Mouse (Mus musculus) lung, postnatal 14 days (tissue): ENCODE data around the gene Dok5.
A peak's percentile ranks its signal among the peaks of the same experiment; 100 is the strongest.

Experiments
- DNase-seq: peaks from one replicate; pipeline ENCODE4 v3.0.0; 2021

Dok5 gene

DNA sequence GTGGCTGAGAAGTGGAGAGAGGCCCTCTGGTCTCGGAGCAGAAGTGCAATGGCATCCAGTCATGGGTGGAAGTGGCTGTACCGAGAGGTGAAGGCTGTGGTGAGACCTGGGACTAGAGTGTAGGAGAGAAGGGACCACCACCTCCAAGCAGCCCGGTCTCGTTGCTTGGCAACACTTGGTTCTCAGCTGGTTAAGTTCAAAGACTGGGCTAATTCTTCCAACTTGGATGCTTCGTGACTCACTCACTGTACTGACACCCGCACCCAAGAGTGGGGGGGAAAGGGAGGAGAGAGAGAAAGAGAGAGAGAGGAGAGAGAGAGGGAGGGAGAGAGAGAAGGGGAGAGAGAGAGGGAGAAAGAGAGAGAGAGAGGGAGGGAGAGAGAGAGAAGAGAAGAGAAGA lies 133.2 kb downstream of the Dok5 start:
- no peak for DNase-seq

DNA sequence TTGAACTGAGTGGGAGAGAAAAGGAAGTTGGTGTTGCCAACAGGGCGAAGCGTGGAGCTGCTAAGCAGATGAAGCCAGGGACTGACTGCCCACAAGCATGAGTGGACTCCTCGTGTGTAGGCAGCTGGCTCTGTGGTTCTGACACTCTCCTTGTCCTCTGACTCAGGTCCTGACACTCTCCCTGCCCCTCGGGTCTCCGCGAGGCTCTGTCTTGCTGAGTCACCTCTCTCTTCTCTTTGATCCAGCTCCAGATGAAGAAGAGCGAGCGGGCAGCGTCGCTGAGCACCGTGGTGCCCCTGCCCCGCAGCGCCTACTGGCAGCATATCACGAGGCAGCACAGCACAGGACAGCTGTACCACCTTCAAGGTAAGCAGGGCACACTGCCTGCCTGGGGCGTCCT lies 139.0 kb downstream of the Dok5 start:
- DNase-seq: no peak

DNA sequence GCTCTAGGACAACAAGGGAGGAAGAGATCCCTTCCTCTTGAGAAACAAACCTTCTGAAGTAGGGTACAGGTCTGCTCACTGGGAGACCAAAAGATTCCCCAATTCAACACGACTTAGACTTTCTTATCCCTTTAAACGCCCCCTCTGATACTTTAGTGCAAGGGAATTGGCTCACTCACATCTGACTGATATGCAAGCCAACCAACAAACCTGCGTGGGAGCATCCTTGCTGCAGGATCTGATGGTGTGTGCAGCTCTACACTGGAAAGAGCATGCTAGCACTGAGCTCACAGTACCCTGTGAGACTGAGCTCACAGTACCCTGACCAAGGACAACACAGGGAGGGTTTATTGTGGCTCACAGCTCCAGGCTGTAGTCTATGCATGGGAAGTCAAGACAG lies 139.9 kb downstream of the Dok5 start:
- DNase-seq: no peak

DNA sequence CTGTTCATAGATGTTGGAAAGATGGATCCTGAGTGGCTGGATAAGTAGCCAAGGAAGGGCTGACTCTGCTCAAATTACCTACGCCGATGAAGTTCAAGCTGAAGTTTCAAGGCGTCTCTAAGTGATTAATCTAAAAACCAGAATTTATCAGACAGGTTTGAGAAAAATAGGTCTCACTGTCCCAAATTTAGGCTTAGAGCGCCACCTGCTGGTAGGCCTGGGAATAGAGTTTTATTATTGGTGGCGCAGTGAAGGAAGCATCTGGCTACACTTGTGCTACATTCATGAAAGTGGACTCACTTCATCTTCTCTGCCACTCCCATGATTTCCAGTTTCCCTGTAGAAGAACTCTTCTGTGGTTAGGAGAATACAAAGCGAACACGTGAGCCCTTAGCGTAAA lies 141.8 kb downstream of the Dok5 start:
- DNase-seq: peak; percentile 77

DNA sequence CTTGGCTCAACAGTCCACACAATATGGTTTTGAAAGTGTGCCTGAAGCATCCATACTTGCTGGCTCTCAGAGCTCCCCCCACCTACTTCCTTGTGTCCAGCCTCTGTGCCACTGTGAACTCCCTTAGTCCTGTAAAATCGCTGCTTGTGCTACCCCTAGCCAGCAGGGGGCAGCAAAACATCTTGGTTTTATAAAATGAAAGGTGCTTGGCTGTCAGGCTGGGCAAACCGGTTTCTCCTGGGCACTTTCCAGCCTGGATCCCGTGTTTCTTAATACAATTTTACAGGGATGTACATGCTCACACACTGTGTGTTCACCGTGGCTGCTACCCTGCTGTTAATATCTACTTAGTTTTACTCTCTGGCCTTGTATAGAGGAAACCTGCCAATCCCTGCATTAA lies 145.9 kb downstream of the Dok5 start:
- peak; percentile 88 for DNase-seq

DNA sequence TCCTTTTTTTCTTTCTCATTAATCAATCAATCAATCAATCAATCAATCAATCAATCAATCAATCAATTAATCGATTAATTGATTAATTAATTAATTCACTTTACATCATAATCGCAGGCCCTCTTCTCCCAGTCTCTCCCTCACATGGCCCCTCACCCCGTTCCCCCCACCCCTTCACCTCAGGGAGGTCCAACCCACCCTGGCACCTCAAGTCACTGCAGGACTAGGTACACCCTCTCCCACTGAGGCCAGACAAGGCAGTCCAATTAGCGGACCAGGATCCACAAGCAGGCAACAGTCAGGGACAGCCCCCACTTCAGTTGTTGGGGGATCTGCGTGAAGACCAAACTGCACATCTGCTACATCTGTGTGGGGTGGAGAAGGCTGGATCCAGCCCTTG lies 146.3 kb downstream of the Dok5 start:
- DNase-seq: no peak

DNA sequence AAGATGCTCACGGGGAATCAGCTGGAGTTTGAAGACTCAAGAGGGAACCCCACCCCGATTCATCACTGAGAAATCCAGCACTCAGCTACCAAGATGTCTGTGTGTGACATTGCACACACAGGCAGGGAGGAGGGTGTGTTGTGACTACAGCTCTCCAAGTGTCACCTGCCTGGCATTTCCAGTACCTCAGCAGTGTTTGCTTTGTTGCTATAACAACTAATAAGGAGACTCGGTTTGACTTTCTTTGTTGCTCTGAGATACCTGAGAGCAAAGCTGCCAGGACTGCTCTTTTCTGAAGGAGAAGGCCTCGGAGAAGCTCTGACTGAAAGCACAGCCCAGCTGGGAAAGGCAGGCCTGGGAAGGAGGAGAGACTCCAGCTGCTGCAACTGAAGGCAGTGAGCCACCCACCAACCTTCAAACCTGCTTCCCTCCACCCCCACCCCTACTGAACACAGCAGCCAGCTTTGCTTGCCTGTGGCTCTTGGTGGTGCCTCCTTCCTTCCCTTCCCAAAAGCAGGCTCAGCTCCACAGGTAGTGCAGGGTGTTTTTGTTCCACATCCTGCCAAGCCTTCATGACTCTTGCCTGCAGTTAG lies 152.7 kb downstream of the Dok5 start:
- DNase-seq: no peak

DNA sequence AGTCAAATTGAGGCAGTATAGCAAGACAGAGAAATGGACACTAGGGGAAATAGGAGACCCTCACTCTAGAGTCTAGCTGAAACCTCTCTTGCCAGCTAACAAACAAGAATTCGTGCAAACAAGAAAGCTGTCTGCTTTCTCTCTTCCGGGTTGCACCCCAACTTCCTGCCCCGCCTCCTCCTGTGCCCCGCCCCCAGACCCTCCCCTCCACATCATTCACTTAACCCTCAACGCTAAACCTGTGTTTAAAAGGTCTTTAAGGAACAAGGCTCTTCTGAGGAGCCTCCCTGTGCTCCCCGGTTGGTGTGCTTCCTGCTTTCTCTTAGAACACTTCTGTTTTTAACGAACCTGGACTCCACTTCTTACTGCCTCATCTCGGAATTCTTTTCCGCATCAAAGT lies 156.4 kb downstream of the Dok5 start:
- no peak for DNase-seq

DNA sequence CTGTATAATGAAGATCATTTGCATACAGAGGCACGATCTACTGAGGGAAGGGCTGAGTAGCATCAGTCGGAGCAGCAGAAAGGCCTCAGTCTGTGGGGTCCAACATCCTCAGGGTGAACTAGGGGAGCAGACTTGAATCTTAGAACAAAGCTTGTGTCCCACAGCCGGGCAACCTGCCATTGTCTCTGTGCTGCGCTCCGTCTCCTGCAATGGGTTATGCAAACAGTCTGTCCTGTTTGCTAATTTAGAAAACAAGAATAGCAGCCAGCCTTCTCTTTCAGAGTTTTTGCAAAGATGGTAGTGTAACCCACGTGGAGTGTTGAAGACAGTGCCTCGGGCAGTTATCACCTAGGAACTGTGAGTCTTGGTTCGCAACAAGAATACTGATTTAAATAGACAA lies 163.5 kb downstream of the Dok5 start:
- no peak for DNase-seq

DNA sequence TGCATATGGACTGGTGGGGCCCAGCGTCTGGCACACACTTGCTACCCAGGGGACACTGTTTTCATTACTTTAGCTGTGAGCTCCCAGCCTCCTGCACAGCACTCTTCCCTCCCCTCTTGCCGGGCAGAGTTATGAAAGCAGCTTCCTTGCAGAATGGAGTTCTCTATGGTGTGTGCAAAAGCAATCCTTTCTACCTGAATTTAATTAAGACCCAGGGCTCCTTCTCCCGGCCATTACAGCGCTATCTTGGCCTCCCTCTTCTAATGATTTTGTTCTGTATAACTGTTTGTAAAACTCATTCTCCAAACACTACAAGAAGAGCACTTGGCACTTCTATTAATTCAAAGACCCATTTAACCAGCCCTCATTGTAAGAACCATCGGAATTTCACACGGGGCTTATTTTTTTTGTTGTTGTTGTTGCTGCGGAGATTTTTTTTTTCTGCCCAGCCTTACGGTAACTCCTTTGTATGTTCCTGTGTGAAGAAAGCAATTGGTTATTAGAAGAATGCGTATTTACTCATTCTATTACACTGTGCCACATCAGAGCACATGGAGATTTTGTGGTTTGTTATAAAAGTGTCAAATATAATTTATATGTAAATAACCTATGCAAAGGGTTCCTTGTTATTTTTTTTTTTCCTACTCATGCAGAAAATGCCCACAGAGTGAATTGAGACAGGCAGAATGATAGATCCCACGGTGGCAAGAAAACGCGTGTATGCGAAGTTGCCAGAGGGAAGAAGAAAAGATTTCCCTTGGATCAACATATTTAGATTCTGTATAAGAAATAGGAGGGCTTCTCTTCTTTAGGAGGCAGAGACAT lies 170.8 kb downstream of the Dok5 start:
- DNase-seq: no peak

DNA sequence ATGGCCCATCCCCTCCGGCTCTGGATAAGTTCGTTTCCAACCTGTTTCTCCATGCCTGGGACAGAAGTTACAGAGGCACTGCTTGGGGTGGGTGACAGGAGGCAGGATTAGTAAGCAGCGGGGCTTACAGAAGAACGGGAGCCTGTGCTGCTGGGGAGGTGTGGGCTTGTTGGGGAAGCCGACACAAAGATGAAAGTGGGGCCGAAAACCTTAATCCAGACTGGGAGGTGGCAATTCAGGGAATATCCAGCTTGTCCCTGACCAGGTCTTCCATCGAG lies 171.4 kb downstream of the Dok5 start:
- DNase-seq: no peak

DNA sequence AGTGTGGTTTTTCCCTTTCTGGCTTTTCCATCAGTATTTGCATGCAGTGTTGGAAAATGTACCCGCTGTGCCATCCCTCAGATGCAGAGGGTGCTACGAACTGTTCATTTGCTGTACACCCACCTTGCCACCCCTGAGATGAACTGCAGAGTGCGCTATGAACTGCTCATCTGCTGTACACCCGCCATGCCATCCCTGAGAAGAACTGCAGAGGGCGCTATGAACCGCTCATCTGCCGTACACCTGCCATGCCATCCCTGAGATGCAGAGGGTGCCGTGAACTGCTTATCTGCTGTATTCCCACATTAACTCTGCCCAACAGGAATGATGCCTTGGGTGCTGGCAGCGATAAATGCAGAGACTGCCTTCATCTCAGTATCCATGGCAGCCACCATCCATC lies 171.8 kb downstream of the Dok5 start:
- no peak for DNase-seq

DNA sequence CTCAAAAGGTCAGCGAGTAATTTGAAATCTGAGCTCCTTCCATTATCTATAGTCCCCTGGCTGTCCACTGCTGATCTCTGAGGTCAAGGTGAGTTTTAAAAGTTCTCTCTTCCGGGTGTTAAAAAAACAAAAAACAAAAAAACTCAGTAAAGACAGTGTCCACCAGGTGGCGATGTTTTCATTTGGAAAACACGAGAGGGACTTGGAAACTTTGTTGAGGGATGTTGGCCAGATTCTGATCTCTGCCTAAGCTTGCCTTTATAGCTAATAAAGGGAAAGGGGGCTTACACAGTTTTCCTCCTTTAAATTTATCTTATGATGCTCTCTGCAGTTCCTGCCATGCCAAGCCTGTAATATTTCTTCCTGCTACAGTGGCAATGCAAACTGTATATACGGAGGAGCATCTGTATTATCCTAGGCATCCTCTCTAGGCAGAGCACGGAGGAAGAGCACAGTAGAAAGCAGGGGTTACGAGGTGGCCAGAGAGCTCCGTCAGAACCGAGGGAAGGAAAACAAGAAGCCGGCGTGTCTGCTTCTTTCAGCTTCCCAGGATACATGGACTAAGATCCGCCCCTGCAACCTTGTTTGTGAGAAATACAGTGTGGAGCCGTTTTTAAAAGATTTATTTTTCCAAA lies 181.1 kb downstream of the Dok5 start:
- peak; percentile 59 for DNase-seq

DNA sequence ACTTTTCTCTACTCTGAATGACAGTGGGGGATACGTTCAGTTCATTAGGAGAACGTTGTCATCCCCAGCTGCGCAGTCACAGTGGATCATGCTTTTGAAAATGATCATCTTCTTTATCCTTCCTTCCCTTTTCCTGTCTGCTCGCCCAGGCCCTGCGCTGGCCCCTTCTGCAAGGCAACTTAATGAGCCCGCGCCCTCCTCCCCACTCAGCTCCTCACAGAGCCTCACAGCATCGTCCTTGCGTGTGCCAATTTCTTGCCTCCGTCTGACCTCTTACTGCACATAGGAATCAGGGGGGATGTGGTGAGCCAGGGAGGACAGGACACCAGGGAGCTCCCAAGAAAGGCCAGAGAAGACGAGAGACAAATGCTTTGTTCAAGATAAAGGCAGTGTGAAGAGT lies 182.3 kb downstream of the Dok5 start:
- no peak for DNase-seq

DNA sequence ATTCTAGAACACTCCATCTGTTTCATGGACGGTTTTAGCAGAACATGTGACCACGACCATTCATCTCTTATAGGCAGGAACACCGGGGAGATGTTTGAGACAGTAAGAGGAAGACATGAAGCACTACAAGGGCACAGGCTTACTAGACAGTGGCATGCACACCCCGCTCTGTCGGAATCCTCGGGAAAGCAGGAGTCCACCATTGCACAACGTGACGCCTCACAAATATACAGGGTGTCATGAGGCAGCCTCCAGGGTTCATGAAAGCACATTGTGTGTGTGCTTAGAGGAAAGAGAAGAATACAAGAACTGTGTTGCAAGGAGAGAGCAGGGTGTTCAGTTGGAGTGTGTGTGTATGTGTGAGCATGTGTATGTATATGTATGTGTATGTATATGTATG lies 184.0 kb downstream of the Dok5 start:
- DNase-seq: no peak

DNA sequence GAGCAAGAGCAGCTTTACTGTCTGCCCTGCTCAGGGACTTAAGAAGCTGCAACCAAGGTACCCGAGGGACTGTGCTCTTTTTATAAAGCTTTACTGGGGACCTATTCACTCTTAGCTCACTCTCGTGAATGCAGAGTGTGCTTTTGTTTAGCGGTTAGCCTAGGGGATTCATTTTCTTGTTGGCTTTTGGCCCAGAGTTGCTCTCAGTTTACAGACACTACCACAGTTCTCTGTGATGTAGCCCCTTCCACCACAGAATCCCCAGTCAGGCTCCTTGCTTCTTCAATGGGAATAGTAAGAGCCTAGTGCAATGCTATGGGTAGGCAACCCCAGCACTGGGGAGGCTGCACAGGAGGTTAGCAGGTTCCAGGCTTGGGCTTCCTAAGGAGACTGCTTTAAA lies 190.7 kb downstream of the Dok5 start:
- no peak for DNase-seq

DNA sequence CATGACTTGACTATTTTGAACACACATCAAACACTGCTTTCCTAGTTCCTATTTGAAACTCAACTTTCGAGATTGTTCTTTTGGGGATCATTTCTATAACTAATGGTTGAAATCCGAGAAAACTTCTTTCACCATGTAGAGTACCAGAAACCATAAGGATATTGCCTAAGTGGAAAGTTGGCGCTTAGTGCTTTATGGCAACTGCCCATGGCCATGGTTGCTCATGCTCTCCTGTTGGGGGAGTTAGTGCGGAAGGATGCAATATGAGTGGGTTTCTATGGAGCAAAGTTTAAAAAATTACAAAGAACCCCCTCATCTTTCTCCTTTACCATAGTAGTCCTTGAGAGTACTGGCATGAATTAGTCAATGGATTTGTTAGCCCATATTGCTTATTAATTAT lies 192.5 kb downstream of the Dok5 start:
- no peak for DNase-seq

DNA sequence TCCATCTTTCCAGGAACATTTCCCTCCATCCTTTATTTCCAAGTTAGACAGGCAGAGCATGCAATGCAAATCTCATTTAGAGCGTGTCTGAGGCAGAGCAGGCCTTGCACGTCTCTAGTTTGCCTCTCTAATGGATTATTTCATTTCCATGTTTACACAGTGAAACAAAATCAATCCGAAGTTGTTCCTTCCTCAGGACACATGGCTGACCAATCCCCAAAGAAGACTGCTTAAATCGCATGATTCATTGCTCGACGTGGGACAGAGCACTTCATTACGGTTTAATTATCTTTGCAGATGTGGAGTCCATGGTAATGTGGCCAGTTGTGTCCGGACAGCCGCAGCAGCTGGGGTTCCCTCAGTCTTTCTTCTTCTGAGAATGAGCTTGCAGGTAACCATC lies 194.6 kb downstream of the Dok5 start:
- DNase-seq: no peak
